Mouse (Mus musculus) E14TG2a.4 (cell line): ENCODE data around the gene Fkbp4.

ENCODE experiments used
- CTCF ChIP-seq: conservative IDR thresholded peaks from 2 replicates; pipeline ENCODE4 v1.5.1; 2014; ENCODE audit warnings: low read length
- POU5F1 ChIP-seq: IDR thresholded peaks from 2 replicates; pipeline ENCODE4 v1.6.1; 2014; ENCODE audit warnings: low read length, borderline replicate concordance

- TF ChIP-seq CTCF (no peak), POU5F1 (peak; percentile 76; the same call in 1 of the 2 replicates)
These were observed 27.6 kb upstream of the Fkbp4 start for GRCm38 (mm10) chr6:128466043-128466442.
